8 mouse cellular contexts compared by ENCODE assay signal in genomic region chr3:84040476-84041082, GRCm38 (mm10). TPM values are rescaled to one million over a fixed set of nuclear protein-coding genes. Genes with fewer than 3 reads are reported as not detected.
DNase-seq lines count a peak whose midpoint lies in the region; ATAC-seq lines count a peak whose summit lies in the region.

No protein-coding gene starts in this region.

- peak overlapping the region; percentile 76 for H3K4me2 ChIP-seq in forebrain, embryonic 11.5 days (ENCODE audit: low read depth, low read length, severe bottlenecking)
- H3K4me2 ChIP-seq in hindbrain, embryonic 14.5 days (replicated peaks): peak overlapping the region; percentile 99
- peak overlapping the region; percentile 99 for H3K4me2 ChIP-seq in liver, embryonic 16.5 days (ENCODE audit: low read depth, low read length)
- H3K4me2 ChIP-seq in neural tube, embryonic 12.5 days (replicated peaks): peak overlapping the region; percentile 89

- WGBS in forebrain, embryonic 11.5 days: 7% methylated on average over 23 of the region's 23 CpGs
- WGBS in hindbrain, embryonic 14.5 days: 4% methylated on average over 23 of the region's 23 CpGs
- WGBS in liver, embryonic 16.5 days (ENCODE audit: insufficient replicate concordance): 1% methylated on average over 23 of the region's 23 CpGs
- WGBS in neural tube, embryonic 12.5 days: 7% methylated on average over 23 of the region's 23 CpGs

- DNase-seq in left cerebral cortex, postnatal 25 days (ENCODE audit: low spot score in 2 of 2): peak; percentile 31 to 44
- DNase-seq in left cerebral cortex, postnatal 14 days (ENCODE audit: low spot score in 2 of 2): no peak
- peak; percentile 74 for DNase-seq in R1 (ENCODE audit: low read depth, low spot score)
- peak; percentile 80 for DNase-seq in forebrain, embryonic 11.5 days (ENCODE audit: low spot score)
- peak; percentile 59 for DNase-seq in hindbrain, embryonic 14.5 days (ENCODE audit: low spot score)
- DNase-seq in layer of hippocampus, adult 11-12 months (ENCODE audit: low spot score): no peak

- peak overlapping the region; percentile 85 for H3K27ac ChIP-seq in forebrain, embryonic 11.5 days (ENCODE audit: low read depth, low read length)
- H3K27ac ChIP-seq in hindbrain, embryonic 14.5 days: peak overlapping the region; percentile 96
- H3K27ac ChIP-seq in liver, embryonic 16.5 days (ENCODE audit: low read length): peak overlapping the region; percentile 98
- peak overlapping the region; percentile 86 for H3K27ac ChIP-seq in neural tube, embryonic 12.5 days

- no peaks in the 10 kb centered on the region for H3K4me1 ChIP-seq in forebrain, embryonic 11.5 days (replicated peaks; ENCODE audit: control insufficient read depth, insufficient read depth, low read length)
- peaks cover 35% of the 10 kb centered on the region for H3K4me1 ChIP-seq in hindbrain, embryonic 14.5 days (replicated peaks; ENCODE audit: control insufficient read depth, insufficient read depth, low read length)
- H3K4me1 ChIP-seq in liver, embryonic 16.5 days (ENCODE audit: control insufficient read depth, low read depth, low read length): peaks cover 48% of the 10 kb centered on the region
- peaks cover 14% of the 10 kb centered on the region for H3K4me1 ChIP-seq in neural tube, embryonic 12.5 days

- H3K9me3 ChIP-seq in forebrain, embryonic 11.5 days (ENCODE audit: control insufficient read depth, low read length): no peaks in the 10 kb centered on the region
- no peaks in the 10 kb centered on the region for H3K9me3 ChIP-seq in hindbrain, embryonic 14.5 days (ENCODE audit: control insufficient read depth, low read length)
- H3K9me3 ChIP-seq in liver, embryonic 16.5 days (replicated peaks; ENCODE audit: control insufficient read depth, low read length): no peaks in the 10 kb centered on the region
- H3K9me3 ChIP-seq in neural tube, embryonic 12.5 days: no peaks in the 10 kb centered on the region

- peak; percentile 65; the same call in 1 of the 2 replicates for ATAC-seq in forebrain, embryonic 11.5 days (replicated peaks; ENCODE audit: low FRiP score)
- ATAC-seq in hindbrain, embryonic 14.5 days (ENCODE audit: low FRiP score): peak; percentile 59; the same call in 1 of the 2 replicates
- peak; percentile 32 for ATAC-seq in liver, embryonic 16.5 days (ENCODE audit: low read depth)
- ATAC-seq in neural tube, embryonic 12.5 days (ENCODE audit: low FRiP score, low read depth): peak; percentile 75

- H3K27me3 ChIP-seq in forebrain, embryonic 11.5 days (ENCODE audit: control insufficient read depth, insufficient read depth, low read length): no peaks in the 10 kb centered on the region
- no peaks in the 10 kb centered on the region for H3K27me3 ChIP-seq in hindbrain, embryonic 14.5 days (ENCODE audit: control insufficient read depth, insufficient read depth, low read length)
- no peaks in the 10 kb centered on the region for H3K27me3 ChIP-seq in liver, embryonic 16.5 days (ENCODE audit: control insufficient read depth, insufficient read depth, low read depth, low read length)
- no peaks in the 10 kb centered on the region for H3K27me3 ChIP-seq in neural tube, embryonic 12.5 days (replicated peaks)

- H3K4me3 ChIP-seq in forebrain, embryonic 11.5 days (ENCODE audit: low read depth, low read length): peak overlapping the region; percentile 87
- H3K4me3 ChIP-seq in hindbrain, embryonic 14.5 days (replicated peaks; ENCODE audit: low read length): peak overlapping the region; percentile 93
- peak overlapping the region; percentile 81 for H3K4me3 ChIP-seq in liver, embryonic 16.5 days (ENCODE audit: low read depth, low read length)
- peak overlapping the region; percentile 92 for H3K4me3 ChIP-seq in neural tube, embryonic 12.5 days

- peak overlapping the region; percentile 97 for H3K9ac ChIP-seq in forebrain, embryonic 11.5 days (ENCODE audit: low read length)
- peak overlapping the region; percentile 98 for H3K9ac ChIP-seq in hindbrain, embryonic 14.5 days
- H3K9ac ChIP-seq in liver, embryonic 16.5 days (ENCODE audit: low read depth, low read length): peak overlapping the region; percentile 87
- peak overlapping the region; percentile 67 for H3K9ac ChIP-seq in neural tube, embryonic 12.5 days

- H3K36me3 ChIP-seq in forebrain, embryonic 11.5 days (ENCODE audit: control insufficient read depth, insufficient read depth, low read length): no peaks in the 10 kb centered on the region
- H3K36me3 ChIP-seq in hindbrain, embryonic 14.5 days (replicated peaks; ENCODE audit: control insufficient read depth, insufficient read depth): no peaks in the 10 kb centered on the region
- H3K36me3 ChIP-seq in liver, embryonic 16.5 days (ENCODE audit: control insufficient read depth, insufficient read depth): no peaks in the 10 kb centered on the region
- no peaks in the 10 kb centered on the region; the same call in 1 of the 2 replicates for H3K36me3 ChIP-seq in neural tube, embryonic 12.5 days

- intact Hi-C loops in left cerebral cortex, postnatal 25 days (cut with DNase I): loop anchor here (5.0 to 10.0 kb wide), 3 partner anchors 93 to 264 kb away; partner anchors contain the start of genes Mnd1 and Trim2
- intact Hi-C loops in left cerebral cortex, postnatal 14 days (cut with DNase I): loop anchor here (10.0 kb wide), 1 partner anchor 274 kb away; no protein-coding TSS in a partner anchor

RNA-seq across cellular contexts. Expression of gene Tmem131l, which starts 0.6 kb away (rescaled TPM):
- total RNA-seq in left cerebral cortex, postnatal 25 days (2021): 10 to 100 TPM; 19.6 to 26.4 TPM
- 10 to 100 TPM; 29.6 to 35.8 TPM for total RNA-seq in left cerebral cortex, postnatal 14 days (2021)
- polyA plus RNA-seq in forebrain, embryonic 11.5 days (2014; fragmentation: Nextera tagmentation; extraction: Ambion mirVana): 96.0 and 99.2 TPM in 2 replicates
- 51.2 and 57.5 TPM in 2 replicates for polyA plus RNA-seq in hindbrain, embryonic 14.5 days (2014; fragmentation: Nextera tagmentation; extraction: Ambion mirVana)
- polyA plus RNA-seq in liver, embryonic 16.5 days (2015; fragmentation: Nextera tagmentation; extraction: Ambion mirVana): 28.8 and 29.8 TPM in 2 replicates
- 84.7 and 90.8 TPM in 2 replicates for polyA plus RNA-seq in neural tube, embryonic 12.5 days (2016; fragmentation: Nextera tagmentation; extraction: Ambion mirVana)

Comparison
In these comparisons a context has a peak if more than half of its experiments do, and no peak if none do; other contexts are left out.
1. DNase-seq: peak in left cerebral cortex, postnatal 25 days (2 of 2), R1 (single experiment), forebrain, embryonic 11.5 days (single experiment) and hindbrain, embryonic 14.5 days (single experiment); none in left cerebral cortex, postnatal 14 days (0 of 2) and layer of hippocampus, adult 11-12 months (single experiment).
2. Peak in every context shown above with its lines, with median percentiles within 50 percentile points of each other: ATAC-seq, H3K27ac ChIP-seq, H3K4me2 ChIP-seq, H3K4me3 ChIP-seq and H3K9ac ChIP-seq.